ENCODE assay signal across 9 mouse cellular contexts in the genomic region with DNA sequence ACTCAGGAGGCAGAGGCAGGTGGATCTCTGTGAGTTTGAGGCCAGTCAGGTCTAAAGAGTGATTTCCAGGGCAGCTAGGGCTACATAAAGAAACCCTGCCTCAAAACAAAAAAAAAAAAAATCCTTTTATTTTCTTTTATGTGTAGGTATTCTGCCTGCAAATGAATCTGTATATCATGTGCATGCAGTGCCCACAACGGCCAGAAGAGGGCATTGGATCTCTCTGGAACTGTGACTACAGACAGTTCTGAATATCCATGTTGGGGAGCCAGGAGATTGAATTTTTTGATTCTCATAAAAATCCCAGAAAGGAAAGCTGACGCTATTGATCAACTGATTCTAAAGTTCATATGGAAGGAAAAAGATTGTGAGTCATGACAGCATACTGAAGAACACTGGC.
DNase-seq lines count a peak whose midpoint lies in the region; ATAC-seq lines count a peak whose summit lies in the region.
"Had no signal": no experiment of that assay in that cellular context is flagged by ENCODE, and none has a peak within 500 bp of the region (broad histone marks: within the 10 kb centered on the region; RNA-seq: fewer than 3 reads in every experiment).

No protein-coding gene starts in this region.

- no peak for ATAC-seq in hindbrain, embryonic 14.5 days (ENCODE audit: low FRiP score)
- no peak for ATAC-seq in heart, embryonic 12.5 days (ENCODE audit: insufficient number of reproducible peaks, low FRiP score)

- no peaks in the 10 kb centered on the region for H3K27me3 ChIP-seq in hindbrain, embryonic 10.5 days (ENCODE audit: insufficient read depth, poor library complexity, severe bottlenecking)
- no peaks in the 10 kb centered on the region for H3K27me3 ChIP-seq in hindbrain, embryonic 14.5 days (ENCODE audit: control insufficient read depth, insufficient read depth, low read length)
- no peaks in the 10 kb centered on the region for H3K27me3 ChIP-seq in splenic B cell, adult 2 months (ENCODE audit: control insufficient read depth, insufficient read depth, low read length, poor library complexity, severe bottlenecking)
- H3K27me3 ChIP-seq in heart, embryonic 12.5 days (replicated peaks), result no peaks in the 10 kb centered on the region
- H3K27me3 ChIP-seq: limb, embryonic 12.5 days had no signal

- H3K9ac ChIP-seq in hindbrain, embryonic 14.5 days, result no peak overlapping the region
- no peak overlapping the region for H3K9ac ChIP-seq in heart, embryonic 12.5 days
- H3K9ac ChIP-seq: limb, embryonic 12.5 days had no signal

- 33% methylated on average over 2 of the region's 2 CpGs for WGBS in hindbrain, embryonic 10.5 days
- 37% methylated on average over 2 of the region's 2 CpGs for WGBS in hindbrain, embryonic 14.5 days
- WGBS in heart, embryonic 12.5 days, result 30% methylated on average over 2 of the region's 2 CpGs

- H3K4me1 ChIP-seq in hindbrain, embryonic 10.5 days (replicated peaks), result peaks cover 14% of the 10 kb centered on the region
- peaks cover 15% of the 10 kb centered on the region for H3K4me1 ChIP-seq in hindbrain, embryonic 14.5 days (replicated peaks; ENCODE audit: control insufficient read depth, insufficient read depth, low read length)
- no peaks in the 10 kb centered on the region for H3K4me1 ChIP-seq in heart, embryonic 12.5 days (replicated peaks)

- intact Hi-C loops in left cerebral cortex, postnatal 14 days (cut with DNase I), result no loop called here

- peak; percentile 49 for DNase-seq in hindbrain, embryonic 10.5 days (ENCODE audit: low spot score)
- DNase-seq in hindbrain, embryonic 14.5 days (ENCODE audit: low spot score), result no peak
- DNase-seq in 3T3-L1 (ENCODE audit: low read depth, low spot score), result peak; percentile 79
- DNase-seq in B cell, adult 2 months, result peak; percentile 12 to 23
- peak; percentile 67 for DNase-seq in embryo, embryonic 10.5 days (ENCODE audit: low spot score)
- peak; percentile 74 to 77 for DNase-seq in left cerebral cortex, postnatal 14 days (ENCODE audit: low spot score in 2 of 2)
- DNase-seq in splenic B cell, adult 2 months (ENCODE audit: low read depth, low spot score), result peak; percentile 21

- no peak overlapping the region for H3K4me2 ChIP-seq in hindbrain, embryonic 14.5 days (replicated peaks)
- H3K4me2 ChIP-seq in heart, embryonic 12.5 days, result no peak overlapping the region
- H3K4me2 ChIP-seq: limb, embryonic 12.5 days had no signal

- H3K9me3 ChIP-seq in hindbrain, embryonic 10.5 days, result no peaks in the 10 kb centered on the region
- no peaks in the 10 kb centered on the region for H3K9me3 ChIP-seq in hindbrain, embryonic 14.5 days (ENCODE audit: control insufficient read depth, low read length)
- H3K9me3 ChIP-seq in heart, embryonic 12.5 days (replicated peaks), result no peaks in the 10 kb centered on the region
- H3K9me3 ChIP-seq: limb, embryonic 12.5 days had no signal

- H3K36me3 ChIP-seq in hindbrain, embryonic 10.5 days, result no peaks in the 10 kb centered on the region
- no peaks in the 10 kb centered on the region for H3K36me3 ChIP-seq in hindbrain, embryonic 14.5 days (replicated peaks; ENCODE audit: control insufficient read depth, insufficient read depth)
- H3K36me3 ChIP-seq in splenic B cell, adult 2 months (ENCODE audit: control insufficient read depth, insufficient read depth, low read length, poor library complexity, severe bottlenecking), result no peaks in the 10 kb centered on the region
- H3K36me3 ChIP-seq in heart, embryonic 12.5 days, result no peaks in the 10 kb centered on the region
- H3K36me3 ChIP-seq: limb, embryonic 12.5 days had no signal

- H3K27ac ChIP-seq in hindbrain, embryonic 10.5 days, result no peak overlapping the region
- H3K27ac ChIP-seq in hindbrain, embryonic 14.5 days, result no peak overlapping the region
- H3K27ac ChIP-seq in heart, embryonic 12.5 days (ENCODE audit: poor library complexity, severe bottlenecking), result no peak overlapping the region
- H3K27ac ChIP-seq: limb, embryonic 12.5 days had no signal

- H3K4me3 ChIP-seq in hindbrain, embryonic 10.5 days, result no peak overlapping the region
- H3K4me3 ChIP-seq in hindbrain, embryonic 14.5 days (replicated peaks; ENCODE audit: low read length), result no peak overlapping the region
- no peak overlapping the region for H3K4me3 ChIP-seq in heart, embryonic 12.5 days
- H3K4me3 ChIP-seq: limb, embryonic 12.5 days had no signal
